Mouse (Mus musculus) heart, embryonic 10.5 days (tissue): ENCODE measurements around the gene Rrp7a. TPM values are rescaled to one million over a fixed set of nuclear protein-coding genes. Genes with fewer than 3 reads are reported as not detected.

ENCODE experiments used
- DNase-seq: peaks from one replicate; pipeline ENCODE4 v3.0.0-alpha.2; 2017; ENCODE audit warnings: low spot score
- H3K27ac ChIP-seq: fragments of 300-500 bp; sonication (generic); 2 replicates; pipeline ENCODE4 v1.5.1; 2016; ENCODE audit warnings: mild to moderate bottlenecking
- H3K27me3 ChIP-seq: fragments of 300-500 bp; sonication (generic); 2 replicates; pipeline ENCODE4 v1.6.1; 2016; ENCODE audit warnings: mild to moderate bottlenecking; ENCODE audit not compliant: poor library complexity, insufficient read depth, severe bottlenecking
- H3K36me3 ChIP-seq: fragments of 300-500 bp; sonication (generic); 2 replicates; pipeline ENCODE4 v1.6.1; 2016; ENCODE audit warnings: mild to moderate bottlenecking, moderate library complexity
- H3K4me1 ChIP-seq: fragments of 300-500 bp; sonication (generic); 2 replicates; pipeline ENCODE4 v1.6.1; 2016; ENCODE audit warnings: mild to moderate bottlenecking
- H3K4me3 ChIP-seq: fragments of 300-500 bp; sonication (generic); 2 replicates; pipeline ENCODE4 v1.5.1; 2016; ENCODE audit warnings: mild to moderate bottlenecking, moderate library complexity
- H3K9me3 ChIP-seq: fragments of 300-500 bp; sonication (generic); 2 replicates; pipeline ENCODE4 v1.6.1; 2016; ENCODE audit warnings: mild to moderate bottlenecking, moderate library complexity
- WGBS: fragments of 180-500 bp; shearing (Covaris S2); methylation state at CpG from one replicate; pipeline ENCODE4 v1.1.7; 2016; 5-methylcytosine and 5-hydroxymethylcytosine counted together
- polyA plus RNA-seq: library from polyadenylated mRNA; unstranded; fragments of >200 nt; fragmentation: Nextera tagmentation; extraction: Ambion mirVana; gene quantifications from 2 replicates; pipeline ENCODE4 v1.2.1, GENCODE M21; 2016

Gene Rrp7a
- polyA plus RNA-seq, 1 experiment from 2014 or later = 64.6 TPM

DNA sequence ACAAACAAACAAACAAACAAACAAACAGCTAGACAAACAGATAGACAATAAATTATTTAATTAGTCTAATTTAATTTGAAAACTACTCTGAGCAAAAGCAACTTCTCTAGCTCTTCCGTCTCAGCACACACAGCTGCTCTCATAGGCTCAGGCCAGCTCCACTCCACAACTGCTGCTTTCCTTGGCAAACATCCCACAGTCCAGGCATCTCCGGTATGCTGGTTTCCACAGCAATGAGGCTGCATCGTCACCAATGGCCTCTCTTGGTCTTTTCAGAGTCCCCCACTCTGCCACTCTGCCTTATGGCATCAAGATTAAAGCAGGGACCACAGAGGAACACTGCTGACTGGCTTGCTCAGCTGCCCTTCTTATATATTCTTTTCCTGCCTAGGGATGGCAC is 51.7 kb downstream of the Rrp7a start:
- H3K36me3 ChIP-seq = no peaks in the 10 kb centered on the region
- no peaks in the 10 kb centered on the region for H3K9me3 ChIP-seq
- DNase-seq = peak; percentile 83
- no peak overlapping the region for H3K27ac ChIP-seq
- H3K4me3 ChIP-seq = no peak overlapping the region
- 61% methylated on average over 3 of the region's 3 CpGs for WGBS
- no peaks in the 10 kb centered on the region; the same call in 1 of the 2 replicates for H3K4me1 ChIP-seq
- H3K27me3 ChIP-seq = peaks cover under 1% of the 10 kb centered on the region; the same call in 1 of the 2 replicates

DNA sequence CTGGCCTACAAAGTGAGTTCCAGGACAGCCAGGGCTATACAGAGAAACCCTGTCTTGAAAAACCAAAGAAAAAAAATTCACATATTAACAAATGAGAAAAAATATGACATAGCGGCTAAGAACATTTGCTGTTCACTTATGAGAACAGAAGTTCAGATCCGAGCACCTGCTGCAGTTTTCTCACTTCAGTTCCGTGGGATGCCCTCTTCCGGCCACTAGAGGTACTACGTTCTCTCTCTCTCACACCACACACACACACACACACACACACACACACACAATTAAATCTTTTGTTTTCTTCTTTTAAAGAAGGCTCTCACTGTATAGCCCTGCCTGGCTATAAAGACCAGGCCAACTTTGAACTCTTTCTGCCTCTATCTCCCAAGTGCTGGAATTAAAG is 54.3 kb downstream of the Rrp7a start:
- WGBS = 88% methylated on average over 5 of the region's 5 CpGs
- DNase-seq = no peak
- H3K27me3 ChIP-seq = no peaks in the 10 kb centered on the region
- H3K4me1 ChIP-seq = no peaks in the 10 kb centered on the region
- H3K9me3 ChIP-seq = no peaks in the 10 kb centered on the region
- no peak overlapping the region for H3K27ac ChIP-seq
- H3K36me3 ChIP-seq = no peaks in the 10 kb centered on the region
- no peak overlapping the region for H3K4me3 ChIP-seq

DNA sequence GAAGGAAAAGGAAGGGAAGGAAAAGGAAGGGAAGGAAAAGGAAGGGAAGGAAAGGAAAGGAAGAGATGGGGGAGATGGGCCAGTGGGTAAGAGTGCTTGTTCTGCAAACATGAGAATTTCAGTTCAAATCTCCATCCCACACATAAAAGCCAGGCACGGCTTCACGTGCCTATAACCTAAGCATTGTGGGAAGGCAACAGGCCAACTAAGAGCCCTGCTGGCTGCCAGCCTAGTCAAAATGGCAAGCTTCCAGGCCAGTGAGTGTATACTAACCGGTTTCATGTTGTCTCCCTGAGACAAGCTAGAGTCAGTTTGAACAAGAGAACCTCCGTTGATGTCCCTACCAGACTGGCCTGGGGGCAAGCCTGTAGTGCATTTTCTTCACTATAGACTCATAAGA is 57.1 kb downstream of the Rrp7a start:
- H3K27ac ChIP-seq = no peak overlapping the region
- WGBS = 75% methylated on average over 4 of the region's 4 CpGs
- DNase-seq = no peak

More for the DNA sequence above, 57.1 kb downstream of the Rrp7a start:
- Histone ChIP-seq H3K36me3 (no peaks in the 10 kb centered on the region), H3K4me3 (no peak overlapping the region), H3K9me3 (no peaks in the 10 kb centered on the region), H3K4me1 (peaks cover 8% of the 10 kb centered on the region), H3K27me3 (no peaks in the 10 kb centered on the region)

Other genes starting within 250 kb of the Rrp7a start
- 4.0 and 6.0 TPM in 2 replicates for gene Tcf20, start 134.9 kb downstream of the Rrp7a start, polyA plus RNA-seq
- 2.0 and 3.4 TPM in 2 replicates for gene Nfam1, start 89.5 kb downstream of the Rrp7a start, polyA plus RNA-seq
- 57.6 and 75.6 TPM in 2 replicates for gene Serhl, start 33.3 kb downstream of the Rrp7a start, polyA plus RNA-seq
- 105 and 119 TPM in 2 replicates for gene Poldip3, start 26.6 kb upstream of the Rrp7a start, polyA plus RNA-seq
- 177 and 178 TPM in 2 replicates for gene Cyb5r3, start 49.8 kb upstream of the Rrp7a start, polyA plus RNA-seq
- not detected in 2 replicates for gene A4galt, start 129.0 kb upstream of the Rrp7a start, polyA plus RNA-seq
- gene Arfgap3, start 227.4 kb upstream of the Rrp7a start, polyA plus RNA-seq = 25.8 and 27.5 TPM in 2 replicates